Mouse (Mus musculus): ENCODE data around the gene Psma6.
"Not testable (repeated sequence)": the region's sequence is repeated elsewhere in the genome, so short reads cannot be mapped to it uniquely, and the experiment has no call there.

Psma6 gene

GRCm38 (mm10) chr12:55384023-55384749 is at the start of gene Psma6:
Psma6 (plus strand) TSS chr12:55384222.
- DNase-seq = no peak

GRCm38 (mm10) chr12:55338490-55338889 is 45.5 kb upstream of the Psma6 start:
- DNase-seq = not testable (repeated sequence)

GRCm38 (mm10) chr12:55343045-55343444 is 41.0 kb upstream of the Psma6 start:
- not testable (repeated sequence) for DNase-seq

GRCm38 (mm10) chr12:55343998-55344397 is 40.0 kb upstream of the Psma6 start:
- no peak for DNase-seq

GRCm38 (mm10) chr12:55344583-55344982 is 39.4 kb upstream of the Psma6 start:
- no peak for DNase-seq

- DNase-seq = no peak
Observed at GRCm38 (mm10) chr12:55353423-55353822, 30.6 kb upstream of the Psma6 start.

- DNase-seq = peak; percentile 8
Observed at GRCm38 (mm10) chr12:55354904-55355303, 29.1 kb upstream of the Psma6 start.

GRCm38 (mm10) chr12:55357303-55357702 is 26.7 kb upstream of the Psma6 start:
- DNase-seq = no peak

- no peak for DNase-seq
Observed at GRCm38 (mm10) chr12:55360929-55361328, 23.1 kb upstream of the Psma6 start.

GRCm38 (mm10) chr12:55365083-55365482 is 18.9 kb upstream of the Psma6 start:
- no peak for DNase-seq

GRCm38 (mm10) chr12:55372424-55373055 is 11.5 kb upstream of the Psma6 start:
- no peak for DNase-seq

GRCm38 (mm10) chr12:55376956-55377609 is 6.9 kb upstream of the Psma6 start:
- DNase-seq = no peak

- DNase-seq = no peak
Observed at GRCm38 (mm10) chr12:55377610-55377980, 6.4 kb upstream of the Psma6 start.

- DNase-seq = no peak
Observed at GRCm38 (mm10) chr12:55384826-55385225, 804 bp downstream of the Psma6 start.

- no peak for DNase-seq
Observed at GRCm38 (mm10) chr12:55385931-55386330, 1.9 kb downstream of the Psma6 start.

GRCm38 (mm10) chr12:55386456-55386855 is 2.4 kb downstream of the Psma6 start:
- no peak for DNase-seq

GRCm38 (mm10) chr12:55387083-55387787 is 3.2 kb downstream of the Psma6 start:
- DNase-seq = no peak

- DNase-seq = no peak
Observed at GRCm38 (mm10) chr12:55387788-55388465, 3.9 kb downstream of the Psma6 start.

GRCm38 (mm10) chr12:55388478-55388877 is 4.5 kb downstream of the Psma6 start:
- no peak for DNase-seq

- DNase-seq = no peak
Observed at GRCm38 (mm10) chr12:55389132-55390081, 5.4 kb downstream of the Psma6 start.

GRCm38 (mm10) chr12:55392120-55392519 is 8.1 kb downstream of the Psma6 start:
- no peak for DNase-seq
